Mouse (Mus musculus): ENCODE data around the gene Racgap1. TPM values are rescaled to one million over a fixed set of nuclear protein-coding genes. Genes with fewer than 3 reads are reported as not detected.

The Racgap1 gene
- polyA plus RNA-seq, 1 experiment from 2014 or later = 39.0 TPM

DNA sequence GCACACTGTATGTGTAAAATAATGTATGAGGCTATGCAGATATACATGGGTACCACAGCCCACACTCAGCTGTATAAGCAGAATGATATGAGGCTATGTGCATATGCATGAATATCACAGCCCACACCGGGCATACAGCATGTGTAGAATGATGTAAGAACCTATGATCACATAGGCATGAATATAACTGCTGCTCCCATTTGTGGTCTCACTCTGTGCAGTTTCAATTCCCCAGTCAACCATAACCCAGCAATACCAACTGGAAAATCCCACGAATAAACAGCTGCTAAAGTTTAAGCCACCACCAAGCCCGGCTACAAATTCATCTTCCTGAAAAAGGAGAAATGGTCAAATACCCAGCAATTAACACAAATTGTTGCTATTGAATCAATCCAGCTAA is 32.9 kb downstream of the Racgap1 start:
- no peak overlapping the region for H3K9ac ChIP-seq (ENCODE audit: low read depth, low read length)
- H3K4me1 ChIP-seq (ENCODE audit: control insufficient read depth, insufficient read depth, low read length) = peaks cover 13% of the 10 kb centered on the region
- no peak overlapping the region for H3K27ac ChIP-seq (ENCODE audit: low read length)
- WGBS = 90% methylated on average over 3 of the region's 3 CpGs
- no peaks in the 10 kb centered on the region for H3K9me3 ChIP-seq (replicated peaks; ENCODE audit: control insufficient read depth, low read length, poor library complexity, severe bottlenecking)
- H3K27me3 ChIP-seq (ENCODE audit: control insufficient read depth, insufficient read depth, low read depth, low read length) = no peaks in the 10 kb centered on the region
- no peak for ATAC-seq
- no peak overlapping the region for H3K4me2 ChIP-seq (ENCODE audit: low read length)
- no peak overlapping the region for H3K4me3 ChIP-seq (ENCODE audit: low read depth, low read length)
- no peaks in the 10 kb centered on the region for H3K36me3 ChIP-seq (ENCODE audit: control insufficient read depth, insufficient read depth, low read length)

DNA sequence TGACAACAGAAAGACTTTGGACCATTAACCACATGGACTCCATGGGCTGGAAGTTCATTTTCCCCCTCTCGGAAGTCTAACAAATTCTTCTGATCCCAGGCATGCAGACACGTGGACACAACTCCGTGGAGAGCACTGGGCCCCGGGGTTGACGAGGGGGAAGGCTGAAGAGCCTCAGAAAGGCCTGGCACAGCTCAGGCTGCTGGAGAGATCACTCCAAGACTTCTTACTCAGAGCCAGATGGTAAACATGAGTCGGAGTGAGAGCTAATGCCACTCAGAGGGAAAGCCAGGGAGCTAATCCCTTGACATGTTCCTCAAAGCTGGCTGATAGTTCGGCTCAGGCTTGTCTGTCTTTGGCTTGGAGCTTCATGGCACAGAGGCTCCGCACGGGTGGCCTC is 36.2 kb downstream of the Racgap1 start:
- Histone ChIP-seq H3K9ac (ENCODE audit: low read depth, low read length) (no peak overlapping the region), H3K27me3 (ENCODE audit: control insufficient read depth, insufficient read depth, low read depth, low read length) (no peaks in the 10 kb centered on the region), H3K4me1 (ENCODE audit: control insufficient read depth, insufficient read depth, low read length) (peaks cover 21% of the 10 kb centered on the region), H3K4me2 (ENCODE audit: low read length) (no peak overlapping the region), H3K4me3 (ENCODE audit: low read depth, low read length) (no peak overlapping the region), H3K27ac (ENCODE audit: low read length) (peak overlapping the region; percentile 53), H3K9me3 (replicated peaks; ENCODE audit: control insufficient read depth, low read length, poor library complexity, severe bottlenecking) (no peaks in the 10 kb centered on the region), H3K36me3 (ENCODE audit: control insufficient read depth, insufficient read depth, low read length) (no peaks in the 10 kb centered on the region)
- WGBS = 38% methylated on average over 9 of the region's 9 CpGs
- no peak for ATAC-seq

DNA sequence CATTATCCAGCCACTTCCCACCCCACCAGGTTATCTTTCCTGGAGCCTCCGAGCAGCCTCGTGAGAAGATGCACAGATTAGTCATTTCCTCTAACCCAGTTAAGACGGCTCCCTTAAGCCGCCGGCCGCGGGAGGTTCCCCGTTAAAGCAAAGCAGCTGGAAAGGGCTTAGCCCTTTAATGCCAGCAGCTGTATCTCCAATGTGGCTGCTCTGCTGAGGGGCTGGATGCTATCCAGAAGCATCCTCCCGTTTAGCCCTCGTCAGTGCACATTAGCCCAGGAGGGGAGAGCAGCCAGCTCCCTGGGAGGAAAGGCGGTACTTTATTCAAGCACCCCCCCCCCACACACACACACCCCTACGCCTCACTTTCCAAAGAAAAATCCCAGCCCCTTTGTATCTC is 36.7 kb downstream of the Racgap1 start:
- no peak overlapping the region for H3K9ac ChIP-seq (ENCODE audit: low read depth, low read length)
- H3K27ac ChIP-seq (ENCODE audit: low read length) = peak overlapping the region; percentile 4; the same call in 1 of the 2 replicates
- H3K9me3 ChIP-seq (replicated peaks; ENCODE audit: control insufficient read depth, low read length, poor library complexity, severe bottlenecking) = no peaks in the 10 kb centered on the region
- WGBS = 3% methylated on average over 12 of the region's 12 CpGs
- no peaks in the 10 kb centered on the region for H3K27me3 ChIP-seq (ENCODE audit: control insufficient read depth, insufficient read depth, low read depth, low read length)
- no peak overlapping the region for H3K4me3 ChIP-seq (ENCODE audit: low read depth, low read length)
- peak overlapping the region; percentile 30 for H3K4me2 ChIP-seq (ENCODE audit: low read length)
- H3K4me1 ChIP-seq (ENCODE audit: control insufficient read depth, insufficient read depth, low read length) = peaks cover 21% of the 10 kb centered on the region
- no peaks in the 10 kb centered on the region for H3K36me3 ChIP-seq (ENCODE audit: control insufficient read depth, insufficient read depth, low read length)
- no peak for ATAC-seq

DNA sequence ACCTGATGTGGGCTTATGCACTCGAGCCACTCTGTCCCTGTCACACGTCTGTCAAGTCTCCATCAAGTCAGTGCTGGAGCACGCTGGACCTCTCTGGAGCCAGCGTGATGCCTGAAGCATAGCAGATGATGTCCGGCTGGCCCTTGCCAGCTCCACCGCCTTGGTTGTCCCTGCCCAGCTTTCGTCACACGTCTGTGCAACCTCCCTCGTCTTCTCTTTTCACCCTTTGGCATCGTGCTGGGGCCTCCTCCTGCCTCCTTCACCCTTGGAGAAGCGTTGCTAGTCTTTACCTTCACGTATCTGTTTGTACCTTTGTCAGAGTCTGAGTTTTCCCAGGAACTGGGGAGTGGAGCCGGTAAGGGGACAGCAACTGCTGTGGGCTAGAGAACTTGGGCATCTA is 37.2 kb downstream of the Racgap1 start:
- peak overlapping the region; percentile 11; the same call in 1 of the 2 replicates for H3K27ac ChIP-seq (ENCODE audit: low read length)
- no peak for ATAC-seq
- H3K9me3 ChIP-seq (replicated peaks; ENCODE audit: control insufficient read depth, low read length, poor library complexity, severe bottlenecking) = no peaks in the 10 kb centered on the region
- no peak overlapping the region for H3K9ac ChIP-seq (ENCODE audit: low read depth, low read length)
- H3K4me1 ChIP-seq (ENCODE audit: control insufficient read depth, insufficient read depth, low read length) = peaks cover 21% of the 10 kb centered on the region
- 72% methylated on average over 13 of the region's 13 CpGs for WGBS
- H3K4me3 ChIP-seq (ENCODE audit: low read depth, low read length) = no peak overlapping the region
- no peaks in the 10 kb centered on the region for H3K36me3 ChIP-seq (ENCODE audit: control insufficient read depth, insufficient read depth, low read length)
- no peaks in the 10 kb centered on the region for H3K27me3 ChIP-seq (ENCODE audit: control insufficient read depth, insufficient read depth, low read depth, low read length)
- no peak overlapping the region for H3K4me2 ChIP-seq (ENCODE audit: low read length)

DNA sequence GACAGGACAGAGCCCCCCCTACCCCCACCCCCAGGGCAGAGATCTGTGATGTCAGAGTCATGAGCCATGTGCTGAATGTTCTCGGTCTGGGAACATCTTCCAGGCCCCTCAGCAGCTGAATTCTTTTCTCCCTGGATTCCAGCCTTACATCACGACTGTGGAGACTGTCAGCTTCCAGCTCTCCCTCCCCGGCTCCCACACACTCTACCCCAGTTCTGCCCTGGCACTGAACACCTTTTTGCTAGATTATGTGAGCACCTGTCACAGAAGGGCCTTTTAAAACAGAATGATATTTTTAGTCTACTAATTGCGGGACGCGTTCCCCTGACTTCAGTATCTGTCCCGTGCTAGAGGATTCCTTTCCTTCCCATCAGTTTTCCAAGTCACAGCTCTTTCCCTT is 39.9 kb downstream of the Racgap1 start:
- Histone ChIP-seq H3K9me3 (replicated peaks; ENCODE audit: control insufficient read depth, low read length, poor library complexity, severe bottlenecking) (no peaks in the 10 kb centered on the region), H3K27ac (ENCODE audit: low read length) (no peak overlapping the region), H3K36me3 (ENCODE audit: control insufficient read depth, insufficient read depth, low read length) (no peaks in the 10 kb centered on the region), H3K4me1 (ENCODE audit: control insufficient read depth, insufficient read depth, low read length) (peaks cover 27% of the 10 kb centered on the region), H3K4me3 (ENCODE audit: low read depth, low read length) (no peak overlapping the region), H3K27me3 (ENCODE audit: control insufficient read depth, insufficient read depth, low read depth, low read length) (no peaks in the 10 kb centered on the region; the same call in 1 of the 2 replicates), H3K9ac (ENCODE audit: low read depth, low read length) (no peak overlapping the region; the same call in 1 of the 2 replicates), H3K4me2 (ENCODE audit: low read length) (no peak overlapping the region)
- WGBS = 62% methylated on average over 7 of the region's 7 CpGs
- no peak for ATAC-seq

DNA sequence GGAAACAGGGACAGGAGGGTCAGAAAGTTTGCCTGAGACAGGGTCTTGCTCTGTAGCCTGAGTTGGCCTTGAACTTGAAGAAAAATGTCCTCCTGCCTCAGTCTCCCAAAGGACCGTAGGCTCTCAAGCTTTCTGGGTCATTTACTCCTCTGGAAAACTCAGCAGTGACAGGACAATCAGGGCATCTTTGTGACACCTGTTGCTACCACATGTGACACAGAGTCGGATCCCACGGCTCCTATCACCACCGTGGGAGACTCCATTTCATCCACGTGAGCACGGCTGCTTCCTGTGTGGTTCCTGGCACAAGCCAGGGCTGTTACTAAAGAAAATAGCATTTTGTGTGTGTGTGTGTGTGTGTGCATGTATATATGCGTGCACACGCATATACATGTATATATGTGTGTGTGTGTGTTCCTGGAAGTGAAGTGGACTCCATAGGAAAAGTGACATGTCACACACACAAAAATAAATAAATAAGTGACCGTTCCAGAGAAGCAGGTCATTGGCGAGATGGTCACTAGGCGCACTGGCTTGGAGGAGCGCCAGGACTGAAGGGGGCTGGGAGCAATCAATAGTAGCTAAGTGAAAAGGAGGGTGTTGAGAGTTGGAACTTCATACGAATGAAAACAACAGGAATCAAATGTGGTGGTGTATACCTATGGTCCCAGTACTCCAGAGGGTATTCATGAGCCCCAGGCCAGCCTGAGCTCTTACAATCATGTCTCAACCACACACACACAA is 42.9 kb downstream of the Racgap1 start:
- H3K27ac ChIP-seq (ENCODE audit: low read length) = no peak overlapping the region
- 84% methylated on average over 13 of the region's 13 CpGs for WGBS
- H3K36me3 ChIP-seq (ENCODE audit: control insufficient read depth, insufficient read depth, low read length) = no peaks in the 10 kb centered on the region
- no peak overlapping the region for H3K4me3 ChIP-seq (ENCODE audit: low read depth, low read length)
- H3K9ac ChIP-seq (ENCODE audit: low read depth, low read length) = no peak overlapping the region
- H3K4me2 ChIP-seq (ENCODE audit: low read length) = no peak overlapping the region
- no peaks in the 10 kb centered on the region; the same call in 1 of the 2 replicates for H3K27me3 ChIP-seq (ENCODE audit: control insufficient read depth, insufficient read depth, low read depth, low read length)
- peaks cover 20% of the 10 kb centered on the region for H3K4me1 ChIP-seq (ENCODE audit: control insufficient read depth, insufficient read depth, low read length)
- no peaks in the 10 kb centered on the region for H3K9me3 ChIP-seq (replicated peaks; ENCODE audit: control insufficient read depth, low read length, poor library complexity, severe bottlenecking)
- ATAC-seq = no peak

DNA sequence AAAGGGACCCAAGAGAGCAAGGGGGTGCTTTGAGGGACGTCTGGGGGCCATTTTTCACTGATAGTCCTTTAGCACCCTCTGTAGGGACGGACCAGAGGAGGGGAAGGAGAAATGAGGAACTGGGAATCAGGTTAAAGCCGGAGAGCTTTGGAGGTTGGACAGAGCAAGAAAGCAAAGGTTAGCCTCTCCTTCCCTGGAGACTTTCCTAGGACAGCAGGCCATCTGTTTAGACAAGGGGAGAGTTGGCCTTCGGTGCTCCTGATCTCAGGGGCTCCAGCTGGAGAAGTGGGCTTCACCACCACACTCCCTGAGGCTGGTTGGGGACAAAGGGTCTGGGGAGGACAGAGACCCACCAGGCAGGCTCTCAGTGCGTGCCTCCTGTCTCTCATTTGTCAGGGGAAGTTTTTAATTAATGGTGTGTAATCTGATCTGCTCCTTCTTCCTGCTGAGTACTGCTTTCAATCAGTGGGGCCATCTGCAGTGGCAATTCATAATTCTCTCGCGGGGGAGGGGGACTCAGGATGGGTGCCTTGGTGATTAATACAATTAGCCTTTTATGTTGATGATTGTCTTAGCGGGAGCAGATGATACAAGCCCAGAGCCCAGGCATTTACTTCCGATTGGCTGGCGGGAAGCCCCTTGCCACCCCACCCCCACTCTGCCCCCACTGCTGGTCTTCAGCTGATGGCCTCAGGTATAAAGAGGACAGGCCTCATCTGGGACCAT is 43.9 kb downstream of the Racgap1 start:
- WGBS = 12% methylated on average over 10 of the region's 10 CpGs
- no peak overlapping the region for H3K4me3 ChIP-seq (ENCODE audit: low read depth, low read length)
- no peaks in the 10 kb centered on the region for H3K9me3 ChIP-seq (replicated peaks; ENCODE audit: control insufficient read depth, low read length, poor library complexity, severe bottlenecking)
- no peak overlapping the region for H3K27ac ChIP-seq (ENCODE audit: low read length)
- no peaks in the 10 kb centered on the region; the same call in 1 of the 2 replicates for H3K27me3 ChIP-seq (ENCODE audit: control insufficient read depth, insufficient read depth, low read depth, low read length)
- H3K4me1 ChIP-seq (ENCODE audit: control insufficient read depth, insufficient read depth, low read length) = peaks cover 20% of the 10 kb centered on the region
- no peaks in the 10 kb centered on the region for H3K36me3 ChIP-seq (ENCODE audit: control insufficient read depth, insufficient read depth, low read length)
- ATAC-seq = no peak
- H3K9ac ChIP-seq (ENCODE audit: low read depth, low read length) = no peak overlapping the region
- H3K4me2 ChIP-seq (ENCODE audit: low read length) = no peak overlapping the region

DNA sequence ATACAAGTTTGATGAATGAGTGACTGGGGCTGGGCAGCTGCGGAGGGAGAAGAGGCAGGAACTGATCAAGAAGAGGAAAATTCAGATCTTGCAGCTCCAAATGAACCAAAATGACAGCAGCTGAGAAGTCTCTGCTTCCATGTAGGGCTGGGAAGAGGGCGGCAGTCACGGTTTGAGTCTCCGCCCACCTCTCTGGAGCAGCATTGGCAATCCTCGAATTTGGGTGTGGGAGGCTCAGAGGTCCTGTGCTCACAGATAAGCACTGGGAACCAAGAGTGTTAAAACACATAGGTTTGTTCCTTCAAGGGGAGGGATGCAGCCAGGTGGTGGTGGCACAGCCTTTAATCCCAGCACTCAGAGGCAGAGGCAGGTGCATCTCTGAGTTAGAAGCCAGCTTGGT is 44.9 kb downstream of the Racgap1 start:
- Histone ChIP-seq H3K4me1 (ENCODE audit: control insufficient read depth, insufficient read depth, low read length) (peaks cover 22% of the 10 kb centered on the region), H3K4me3 (ENCODE audit: low read depth, low read length) (no peak overlapping the region), H3K9me3 (replicated peaks; ENCODE audit: control insufficient read depth, low read length, poor library complexity, severe bottlenecking) (no peaks in the 10 kb centered on the region), H3K36me3 (ENCODE audit: control insufficient read depth, insufficient read depth, low read length) (no peaks in the 10 kb centered on the region), H3K27me3 (ENCODE audit: control insufficient read depth, insufficient read depth, low read depth, low read length) (no peaks in the 10 kb centered on the region; the same call in 1 of the 2 replicates), H3K27ac (ENCODE audit: low read length) (no peak overlapping the region), H3K4me2 (ENCODE audit: low read length) (no peak overlapping the region), H3K9ac (ENCODE audit: low read depth, low read length) (no peak overlapping the region)
- WGBS = 39% methylated on average over 5 of the region's 5 CpGs
- ATAC-seq = no peak

DNA sequence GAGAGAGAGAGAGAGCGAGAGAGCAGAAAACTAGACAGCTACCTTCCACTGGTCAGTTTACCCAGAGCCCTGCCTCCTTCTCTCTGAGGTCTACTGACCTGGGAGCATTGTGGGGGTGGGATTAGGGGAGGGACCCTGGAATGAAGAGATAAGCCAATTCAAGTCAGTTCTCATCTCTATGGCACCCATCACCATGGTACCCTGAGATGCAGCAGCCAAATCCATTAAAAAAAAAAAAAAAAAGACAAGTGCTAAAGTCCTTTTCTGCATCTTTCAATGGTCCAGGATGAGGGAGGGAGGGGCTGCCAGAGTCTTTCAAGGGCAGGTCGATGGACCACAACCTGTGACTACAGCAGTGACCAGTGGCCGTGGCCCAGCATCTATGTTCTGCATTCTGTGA is 45.9 kb downstream of the Racgap1 start:
- Histone ChIP-seq H3K4me2 (ENCODE audit: low read length) (no peak overlapping the region), H3K4me3 (ENCODE audit: low read depth, low read length) (no peak overlapping the region), H3K27me3 (ENCODE audit: control insufficient read depth, insufficient read depth, low read depth, low read length) (no peaks in the 10 kb centered on the region; the same call in 1 of the 2 replicates), H3K27ac (ENCODE audit: low read length) (no peak overlapping the region), H3K9ac (ENCODE audit: low read depth, low read length) (no peak overlapping the region), H3K9me3 (replicated peaks; ENCODE audit: control insufficient read depth, low read length, poor library complexity, severe bottlenecking) (no peaks in the 10 kb centered on the region), H3K36me3 (ENCODE audit: control insufficient read depth, insufficient read depth, low read length) (no peaks in the 10 kb centered on the region), H3K4me1 (ENCODE audit: control insufficient read depth, insufficient read depth, low read length) (peaks cover 16% of the 10 kb centered on the region)
- whole genome bisulfite sequencing = 50% methylated on average over 3 of the region's 3 CpGs
- ATAC-seq = no peak
